Mouse (Mus musculus) bone marrow macrophage, adult 2 months (primary cell): ENCODE results near the gene Tpst1.

ENCODE experiments used
- CTCF ChIP-seq: IDR thresholded peaks from 2 replicates; pipeline ENCODE4 v1.5.1; 2012; ENCODE audit warnings: low read depth, mild to moderate bottlenecking, low read length, moderate library complexity
- POLR2A ChIP-seq: IDR thresholded peaks from 2 replicates; pipeline ENCODE4 v1.6.1; 2012; ENCODE audit warnings: mild to moderate bottlenecking, low read depth, low read length, borderline replicate concordance

GRCm38 (mm10) chr5:130082431-130082830 lies 9.3 kb downstream of the Tpst1 start:
- TF ChIP-seq CTCF (no peak), POLR2A (no peak)
